Mouse (Mus musculus) c-Kit-positive CD71-positive TER-119-negative erythroid progenitor cells, embryonic 14.5 days (primary cell): ENCODE measurements around the gene Ankrd50.
A peak's percentile ranks its signal among the peaks of the same experiment; 100 is the strongest.

Source experiments
- DNase-seq: peaks from one replicate; pipeline ENCODE4 v3.0.0-alpha.2; 2013; ENCODE audit warnings: low read depth

The Ankrd50 gene

DNA sequence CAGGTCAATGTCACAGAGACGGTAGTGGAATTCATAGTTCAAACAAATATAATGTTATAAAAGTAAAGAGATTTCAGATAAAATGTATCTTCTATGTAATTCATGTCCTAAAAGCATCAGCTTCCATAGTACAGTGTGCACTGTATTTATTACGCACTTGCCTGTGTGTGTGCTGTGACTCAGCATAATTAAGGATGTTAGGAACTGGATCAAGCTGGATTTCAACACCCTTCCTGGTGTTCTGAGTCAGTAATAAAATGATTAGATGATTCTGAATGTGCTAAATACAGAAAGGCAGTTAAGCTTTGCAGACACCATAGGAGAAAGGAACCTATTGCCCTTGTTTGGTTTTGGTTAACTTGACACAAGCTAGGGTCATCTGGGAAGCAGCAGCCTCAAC is 21.5 kb downstream of the Ankrd50 start:
- DNase-seq: no peak

DNA sequence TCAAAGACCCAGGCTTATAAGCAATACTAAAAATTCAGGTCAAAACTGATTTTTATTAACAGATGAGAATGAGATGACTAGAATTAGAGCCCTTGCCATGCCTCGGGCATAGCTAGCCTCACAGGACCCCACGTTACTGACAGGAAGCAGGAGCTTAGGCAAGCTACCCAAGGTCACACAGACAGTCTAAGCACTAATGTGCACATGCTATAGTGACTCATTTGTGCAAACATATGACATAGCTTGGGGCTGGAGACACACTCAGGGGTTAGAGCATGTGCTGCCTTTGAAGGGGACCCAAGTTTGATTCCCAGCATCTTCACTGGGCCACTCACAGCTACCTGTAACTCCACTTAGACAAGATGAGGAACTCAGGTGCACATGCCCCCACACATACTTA is 22.9 kb downstream of the Ankrd50 start:
- no peak for DNase-seq

DNA sequence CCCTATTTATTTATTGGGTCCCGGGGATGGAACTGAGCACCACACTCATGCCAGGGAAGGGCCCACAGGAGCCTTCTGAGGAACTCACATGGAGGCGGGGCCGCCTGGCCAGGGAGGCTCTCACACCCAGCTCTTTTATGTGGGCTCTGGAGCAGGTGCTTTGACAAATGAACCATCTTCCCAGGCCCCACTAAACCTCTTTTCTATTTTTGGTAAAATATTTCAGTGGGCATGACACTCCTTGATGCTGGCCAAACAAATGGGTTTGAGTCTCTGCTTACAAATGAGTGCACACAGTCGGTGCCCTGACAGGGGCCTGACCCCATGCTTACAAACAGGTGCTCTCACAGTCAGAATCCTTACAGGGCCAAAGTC is 24.4 kb downstream of the Ankrd50 start:
- no peak for DNase-seq

DNA sequence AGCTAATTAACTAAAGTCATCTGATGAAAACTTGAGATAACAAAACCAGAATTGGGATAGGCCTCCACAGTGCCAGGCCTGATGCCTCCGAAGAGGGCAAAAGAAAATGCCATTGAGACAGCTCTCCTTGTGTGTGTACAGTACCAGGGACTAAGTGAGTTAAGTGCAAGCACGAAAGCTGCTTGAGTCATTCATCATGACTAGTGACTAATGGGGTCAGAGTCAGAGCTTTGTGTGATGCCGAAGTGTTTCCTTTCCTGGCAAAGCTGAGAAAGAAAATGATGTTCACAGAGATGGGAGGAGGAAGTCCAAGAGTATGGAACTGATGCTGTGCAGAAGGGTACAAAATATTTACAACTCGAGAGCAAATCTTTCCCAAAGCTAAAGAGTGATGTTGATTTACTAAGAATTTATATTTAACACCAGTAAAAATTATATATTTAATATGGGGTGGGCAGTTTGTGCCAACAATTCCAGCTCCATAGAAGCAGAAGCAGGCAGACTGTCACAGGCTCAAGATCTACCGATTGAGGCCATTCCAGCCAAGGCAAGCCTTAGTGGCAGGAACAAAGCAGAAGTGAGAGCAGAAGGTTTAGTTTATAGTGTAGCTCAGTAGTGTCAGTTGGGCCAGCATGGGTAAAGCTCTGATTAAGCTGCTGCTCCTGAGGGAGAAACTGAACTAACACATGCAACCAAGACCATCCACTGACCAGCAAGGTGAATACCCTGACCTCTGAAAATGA is 25.0 kb downstream of the Ankrd50 start:
- no peak for DNase-seq

DNA sequence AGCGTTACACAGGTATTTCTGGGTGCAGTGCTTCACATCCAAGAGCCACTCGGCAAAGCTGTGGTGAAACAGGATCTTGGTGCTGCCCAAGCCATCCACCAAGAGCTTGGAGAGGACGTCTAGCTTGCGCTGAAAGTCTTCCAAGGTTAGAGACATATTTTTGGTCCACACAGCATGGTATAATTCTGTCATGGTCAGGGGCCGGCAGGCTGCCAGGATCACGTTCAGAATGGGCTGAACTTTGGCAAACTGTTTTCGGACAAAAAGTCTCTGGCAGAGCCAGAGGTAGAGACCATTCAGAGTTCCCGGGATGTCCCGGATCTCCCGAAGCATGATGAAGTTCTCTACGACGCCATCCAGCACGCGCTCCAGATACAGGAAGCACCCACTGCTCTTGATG is 27.6 kb downstream of the Ankrd50 start:
- no peak for DNase-seq

GRCm38 (mm10) chr3:38452199-38452598 is 32.4 kb downstream of the Ankrd50 start:
- no peak for DNase-seq

DNA sequence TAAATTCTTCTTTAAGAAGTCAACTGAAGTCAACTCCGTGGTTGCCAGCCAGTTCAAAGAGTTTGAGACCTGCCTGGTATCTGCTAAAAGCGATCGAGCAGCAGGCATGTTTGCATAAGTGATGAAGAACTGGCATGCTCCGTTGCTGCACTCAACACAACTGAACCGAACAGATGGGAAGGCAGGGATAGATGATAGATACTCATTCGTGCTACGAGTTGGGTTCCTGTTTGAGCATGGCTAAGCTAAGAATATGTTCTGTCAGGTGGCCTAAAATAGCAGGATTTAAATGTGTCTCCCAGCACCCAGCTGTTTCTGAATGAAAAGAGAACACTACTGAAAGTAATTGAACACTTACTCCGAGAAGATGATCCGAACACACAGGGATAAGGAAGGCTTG is 38.1 kb downstream of the Ankrd50 start:
- no peak for DNase-seq

DNA sequence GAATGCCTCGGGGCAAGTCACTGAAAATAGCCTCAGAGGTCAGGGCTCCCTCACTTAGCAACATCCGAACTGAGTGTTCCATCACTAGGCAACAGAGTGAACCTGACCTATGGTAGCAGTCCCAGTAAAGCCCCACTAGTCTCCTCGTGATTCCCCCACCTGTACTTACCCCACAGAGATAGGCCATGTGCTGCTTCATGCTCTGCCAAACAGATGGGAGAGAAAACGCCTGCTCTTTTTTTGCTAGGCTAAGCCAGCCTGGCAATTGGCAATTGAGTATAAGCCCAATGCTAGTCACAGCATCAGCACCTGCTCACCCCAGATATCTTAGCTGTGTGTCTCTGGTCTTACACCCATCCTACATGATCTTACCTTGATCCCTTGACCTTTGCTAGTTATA is 40.8 kb downstream of the Ankrd50 start:
- DNase-seq: no peak

DNA sequence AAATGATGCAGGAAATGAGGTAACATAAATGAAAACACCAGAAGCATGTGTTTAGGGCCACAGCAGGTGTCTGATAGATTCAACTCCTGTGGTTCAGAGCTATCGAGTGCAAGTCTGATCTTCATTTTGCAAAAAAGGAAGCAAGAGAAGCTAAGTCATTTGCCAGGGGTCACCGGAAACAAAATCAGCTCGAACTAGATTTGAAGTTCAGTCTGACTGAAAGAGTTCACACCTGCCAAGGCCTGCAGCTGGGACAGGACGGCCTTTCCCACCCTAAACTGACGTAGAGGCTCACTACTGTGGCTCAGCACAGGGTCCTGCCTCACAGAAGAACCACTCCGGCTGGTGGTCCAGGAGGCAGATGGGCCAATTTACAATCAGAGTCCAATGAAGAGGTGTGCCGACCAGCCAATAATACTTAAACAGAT is 44.1 kb downstream of the Ankrd50 start:
- no peak for DNase-seq

- DNase-seq: no peak
Observed at GRCm38 (mm10) chr3:38436596-38436995, 48.0 kb downstream of the Ankrd50 start.

GRCm38 (mm10) chr3:38435828-38436227 is 48.8 kb downstream of the Ankrd50 start:
- DNase-seq: no peak

DNA sequence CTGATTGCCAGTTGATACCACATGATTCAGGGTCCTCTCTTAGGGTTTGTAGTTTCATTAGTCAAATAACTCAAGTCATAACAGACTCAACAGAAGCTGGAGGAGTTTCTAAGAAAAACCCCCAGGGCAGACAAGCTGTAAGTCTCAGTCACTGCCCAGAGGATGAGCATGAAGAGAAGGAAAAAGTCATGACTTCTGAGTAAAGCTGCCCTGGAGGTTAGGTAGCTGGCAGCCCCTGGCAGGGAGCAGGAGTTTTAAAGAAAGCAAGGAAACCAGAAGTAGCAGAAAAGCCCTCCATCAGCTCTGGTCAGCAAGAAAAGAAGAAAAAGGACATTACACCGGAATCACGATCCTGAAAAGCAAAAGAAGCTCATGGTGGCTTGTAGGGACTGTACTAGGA is 50.2 kb downstream of the Ankrd50 start:
- DNase-seq: no peak

DNA sequence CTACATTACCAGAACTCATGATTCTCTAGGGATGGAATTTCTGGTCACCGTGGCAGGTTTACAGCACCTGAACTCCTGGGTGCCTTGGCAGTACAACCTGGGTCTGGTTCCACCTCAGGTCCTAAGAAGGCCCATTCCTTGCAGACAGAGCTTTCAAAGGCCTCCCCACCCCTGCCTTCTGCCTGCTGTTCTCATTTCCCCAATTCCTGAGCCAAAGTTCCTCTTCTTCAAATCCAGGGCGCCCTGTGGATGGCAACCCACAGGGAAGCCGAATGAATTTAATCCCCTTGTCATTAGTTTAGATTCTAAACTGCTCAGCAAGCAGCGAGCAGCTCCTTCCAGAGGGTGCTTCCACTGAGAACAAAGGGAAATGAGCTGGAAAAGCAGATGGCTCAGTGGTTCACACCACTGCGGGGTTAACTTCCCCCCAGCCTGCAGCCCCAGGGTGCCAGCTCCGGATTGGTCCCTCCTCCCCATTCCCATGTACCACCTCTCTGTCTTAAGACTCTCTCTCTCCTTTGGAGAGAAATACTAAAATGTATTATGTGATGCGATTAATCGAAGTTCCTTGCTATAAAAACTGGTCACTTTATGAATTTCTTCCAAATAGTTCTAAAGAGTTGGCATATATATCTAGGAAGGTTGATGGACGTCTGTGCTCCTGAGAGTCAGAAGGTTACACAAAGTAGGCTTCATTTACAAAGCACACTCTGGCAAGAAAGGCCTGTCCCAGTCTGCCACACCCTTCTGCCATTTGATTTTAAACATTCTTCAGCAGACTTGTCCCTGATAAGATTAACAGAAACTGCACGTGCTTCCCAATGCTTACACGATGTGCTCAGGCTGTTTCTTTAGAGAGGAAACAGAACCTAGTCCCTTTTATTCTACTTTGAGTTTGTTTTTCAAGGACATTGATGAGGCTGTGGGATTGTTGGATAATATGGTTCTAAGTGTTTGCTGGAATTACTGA is 50.9 kb downstream of the Ankrd50 start:
- peak; percentile 10 for DNase-seq

GRCm38 (mm10) chr3:38431461-38431860 is 53.2 kb downstream of the Ankrd50 start:
- DNase-seq: no peak

DNA sequence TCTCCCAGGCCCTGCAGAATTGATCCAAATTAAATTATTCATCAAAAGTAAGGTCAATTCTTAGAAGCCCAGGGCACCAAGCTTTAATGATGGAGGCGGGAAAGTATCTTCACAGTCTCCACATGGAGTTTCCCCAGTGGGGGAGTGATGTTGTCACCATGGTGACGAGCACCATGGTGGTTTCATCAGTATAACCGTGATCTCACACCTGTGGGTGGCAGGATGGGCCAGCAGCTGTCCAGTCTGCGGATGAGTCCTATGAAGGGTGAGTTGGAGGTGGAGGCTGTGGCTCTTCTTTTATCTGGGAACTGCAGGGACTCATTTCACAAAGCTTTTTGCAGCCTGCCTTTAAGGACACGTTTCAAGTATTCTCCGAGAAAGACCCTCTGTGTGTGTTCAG is 53.6 kb downstream of the Ankrd50 start:
- no peak for DNase-seq

GRCm38 (mm10) chr3:38427200-38427599 is 57.4 kb downstream of the Ankrd50 start:
- DNase-seq: no peak

GRCm38 (mm10) chr3:38423966-38424365 is 60.7 kb downstream of the Ankrd50 start:
- DNase-seq: no peak

DNA sequence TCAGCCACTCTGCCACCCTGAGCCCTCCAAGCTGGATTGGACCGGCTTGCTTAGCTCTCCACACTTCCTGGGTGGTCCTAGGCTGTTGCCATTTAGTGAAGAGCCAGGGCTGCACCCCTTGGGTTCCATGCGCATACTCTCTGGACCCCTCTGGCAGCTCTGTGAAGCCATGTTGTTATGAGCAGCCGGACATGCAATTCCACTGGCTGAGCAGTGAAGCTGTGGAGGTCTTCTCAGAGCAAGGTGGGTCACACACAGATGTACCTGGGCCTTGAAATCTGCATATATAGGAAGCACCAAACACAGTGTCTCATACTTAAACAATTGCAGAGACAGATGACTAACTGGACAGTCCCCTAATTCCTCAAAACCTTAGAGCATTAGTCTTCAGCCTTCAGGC is 64.7 kb downstream of the Ankrd50 start:
- DNase-seq: no peak

GRCm38 (mm10) chr3:38415292-38415930 is 69.2 kb downstream of the Ankrd50 start:
- no peak for DNase-seq
